Comparison of ENCODE assay signal across 8 mouse cellular contexts in the genomic region with DNA sequence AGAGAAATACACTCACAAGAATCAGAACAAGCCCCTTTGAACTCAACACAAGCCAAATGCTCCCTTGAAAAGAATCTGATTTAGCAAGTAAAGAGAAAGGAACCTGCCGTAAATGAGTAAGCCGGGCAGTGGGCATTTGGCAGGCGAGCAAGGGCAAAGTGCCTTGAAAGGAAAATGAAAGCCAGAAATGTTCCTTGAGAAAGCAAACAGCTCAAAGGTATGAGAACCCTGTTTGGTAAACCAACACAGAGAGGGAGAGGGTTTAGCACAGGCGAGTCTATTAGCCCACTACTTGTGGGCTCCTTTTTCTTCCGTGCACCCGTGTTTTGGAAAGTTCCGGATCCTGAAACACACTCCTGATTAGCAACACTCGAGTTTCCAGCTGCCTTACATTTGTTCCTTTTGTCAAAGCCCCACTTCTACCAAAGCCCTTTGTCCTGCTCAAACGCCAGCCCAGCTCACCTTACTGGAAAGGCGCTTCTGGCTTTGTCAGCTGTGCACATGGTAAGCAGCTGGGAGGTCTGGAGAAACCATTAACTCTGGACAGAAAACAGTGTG.
DNase-seq lines count a peak whose midpoint lies in the region; ATAC-seq and TF ChIP-seq lines count a peak whose summit lies in the region.

No protein-coding gene starts in this region.

- H3K36me3 ChIP-seq in ES-Bruce4 (ENCODE audit: control insufficient read depth, insufficient read depth, low read length, poor library complexity, severe bottlenecking) = no peaks in the 10 kb centered on the region
- no peaks in the 10 kb centered on the region for H3K36me3 ChIP-seq in heart, embryonic 16.5 days (ENCODE audit: control insufficient read depth, insufficient read depth)
- H3K36me3 ChIP-seq in small intestine, adult 2 months (ENCODE audit: control insufficient read depth, insufficient read depth, low read length) = no peaks in the 10 kb centered on the region

- peak overlapping the region; percentile 29 for H3K4me2 ChIP-seq in heart, embryonic 16.5 days (ENCODE audit: low read depth, low read length)

- ATAC-seq in heart, embryonic 16.5 days (replicated peaks; ENCODE audit: extremely low read depth, insufficient read depth, low FRiP score) = no peak

- no peaks in the 10 kb centered on the region for H3K9me3 ChIP-seq in ES-Bruce4 (replicated peaks; ENCODE audit: control insufficient read depth, insufficient read depth, low read length, poor library complexity, severe bottlenecking)
- H3K9me3 ChIP-seq in heart, embryonic 16.5 days (replicated peaks; ENCODE audit: control insufficient read depth, low read length) = no peaks in the 10 kb centered on the region

- peak overlapping the region; percentile 32; the same call in 1 of the 2 replicates for H3K9ac ChIP-seq in ES-Bruce4 (ENCODE audit: low read depth, poor library complexity, severe bottlenecking)
- no peak overlapping the region for H3K9ac ChIP-seq in heart, embryonic 16.5 days (ENCODE audit: low read length)

- TF ChIP-seq CTCF in ES-Bruce4 (IDR thresholded peaks at IDR 0.05; ENCODE audit: low read depth, low read length) = no peak
- no peak for TF ChIP-seq CTCF in small intestine, adult 2 months (IDR thresholded peaks at IDR 0.05; ENCODE audit: extremely low read depth, insufficient read length, insufficient replicate concordance, low read depth, low read length)

- peak; percentile 33 for DNase-seq in adrenal gland, postnatal 10 days
- peak; percentile 24 to 58 for DNase-seq in kidney, postnatal 4 days
- no peak for DNase-seq in right cerebral cortex, postnatal 25 days
- no peak for DNase-seq in left cerebral cortex, adult 9 months (ENCODE audit: low spot score in 2 of 2)
- no peak for DNase-seq in ovary, postnatal 14 days (ENCODE audit: low spot score)

- peaks cover 2% of the 10 kb centered on the region for H3K4me1 ChIP-seq in ES-Bruce4 (ENCODE audit: control insufficient read depth, insufficient read depth, low read length)
- H3K4me1 ChIP-seq in heart, embryonic 16.5 days (ENCODE audit: control insufficient read depth, insufficient read depth, low read length) = peaks cover 29% of the 10 kb centered on the region
- peaks cover 7% of the 10 kb centered on the region for H3K4me1 ChIP-seq in small intestine, adult 2 months (ENCODE audit: control insufficient read depth, insufficient read depth, insufficient read length, low read length)

- H3K4me3 ChIP-seq in ES-Bruce4 (ENCODE audit: low read depth, low read length) = peak overlapping the region; percentile 55
- peak overlapping the region; percentile 1; the same call in 1 of the 2 replicates for H3K4me3 ChIP-seq in heart, embryonic 16.5 days (ENCODE audit: low read length)
- peak overlapping the region; percentile 47 for H3K4me3 ChIP-seq in small intestine, adult 2 months (ENCODE audit: low read depth, low read length)

- H3K27ac ChIP-seq in ES-Bruce4 (ENCODE audit: insufficient read depth, low read length) = no peak overlapping the region
- H3K27ac ChIP-seq in heart, embryonic 16.5 days (ENCODE audit: low read length) = peak overlapping the region; percentile 0; the same call in 1 of the 2 replicates
- H3K27ac ChIP-seq in small intestine, adult 2 months (ENCODE audit: insufficient read depth, low read depth, low read length) = peak overlapping the region; percentile 74

- WGBS in heart, embryonic 16.5 days = 62% methylated on average over 10 of the region's 10 CpGs
- WGBS in small intestine, adult 2 months = 12% methylated on average over 10 of the region's 10 CpGs

- no peak for TF ChIP-seq EP300 in ES-Bruce4 (IDR thresholded peaks at IDR 0.05; ENCODE audit: insufficient read depth, low read depth, low read length)

- no peak for TF ChIP-seq POLR2A in ES-Bruce4 (IDR thresholded peaks at IDR 0.05; ENCODE audit: insufficient read depth, low read length)
- TF ChIP-seq POLR2A in small intestine, adult 2 months (IDR thresholded peaks at IDR 0.05; ENCODE audit: low read depth, low read length) = no peak

- no peaks in the 10 kb centered on the region for H3K27me3 ChIP-seq in ES-Bruce4 (ENCODE audit: control insufficient read depth, insufficient read depth, low read length, poor library complexity, severe bottlenecking)
- H3K27me3 ChIP-seq in heart, embryonic 16.5 days (ENCODE audit: control insufficient read depth, insufficient read depth, low read length) = no peaks in the 10 kb centered on the region
- H3K27me3 ChIP-seq in small intestine, adult 2 months (ENCODE audit: control insufficient read depth, insufficient read depth, low read length) = no peaks in the 10 kb centered on the region

Comparison
In these comparisons a context has a peak if more than half of its experiments do, and no peak if none do; other contexts are left out.
1. H3K4me3 ChIP-seq: peak in every context shown above with its lines; median percentile 55 in ES-Bruce4; 47 in small intestine, adult 2 months; 1 in heart, embryonic 16.5 days.
2. DNase-seq: peak in adrenal gland, postnatal 10 days (single experiment) and kidney, postnatal 4 days (2 of 2); none in right cerebral cortex, postnatal 25 days (single experiment), left cerebral cortex, adult 9 months (0 of 2) and ovary, postnatal 14 days (single experiment).